Mouse (Mus musculus): ENCODE measurements at regions not wholly inside any gene's neighbourhood (a gene's known extent, or its start where the extent isn't known, plus 50 kb on each side); places are given as distances from the start of the nearest gene placed in this dataset.

GRCm38 (mm10) chr5:54411275-54411904 lies 413.1 kb downstream of the Stim2 start:
- DNase-seq (ENCODE audit: low spot score in 2 of 2): no peak
- intact Hi-C loops (cut with DNase I): no loop called here

DNA sequence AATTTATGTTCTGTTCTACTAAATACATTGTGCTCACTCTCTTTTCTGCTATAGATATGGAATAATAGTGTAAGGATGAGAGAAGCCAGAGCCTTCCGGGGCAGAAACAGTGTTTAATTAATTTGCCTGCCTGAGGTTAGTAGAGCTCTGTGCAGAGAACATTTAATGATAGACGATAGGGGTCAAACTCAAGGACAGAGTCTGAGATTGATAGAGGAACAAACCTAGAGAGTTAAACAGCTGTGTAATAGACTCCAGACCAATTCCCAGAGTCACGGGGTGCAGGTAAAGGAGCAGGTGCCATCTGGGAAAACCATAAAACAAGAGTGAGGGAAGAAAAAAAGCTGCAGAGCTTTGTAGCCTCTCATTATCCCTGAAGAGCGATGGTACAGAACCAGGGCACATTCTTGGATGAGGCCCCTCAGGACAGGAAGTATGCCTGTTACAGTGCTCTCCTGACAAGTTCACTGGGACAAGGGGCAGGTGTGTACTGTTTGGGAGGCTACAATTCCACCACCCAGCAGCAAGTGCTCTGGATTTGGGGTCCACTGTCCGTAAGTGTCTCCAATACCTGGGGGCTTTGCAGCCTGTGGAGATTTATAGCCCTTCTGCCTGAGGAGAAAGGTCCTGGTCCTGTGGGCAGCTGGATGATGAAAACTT lies 421.6 kb downstream of the Stim2 start:
- DNase-seq (ENCODE audit: low spot score in 2 of 2): no peak
- intact Hi-C loops (cut with DNase I): no loop called here

DNA sequence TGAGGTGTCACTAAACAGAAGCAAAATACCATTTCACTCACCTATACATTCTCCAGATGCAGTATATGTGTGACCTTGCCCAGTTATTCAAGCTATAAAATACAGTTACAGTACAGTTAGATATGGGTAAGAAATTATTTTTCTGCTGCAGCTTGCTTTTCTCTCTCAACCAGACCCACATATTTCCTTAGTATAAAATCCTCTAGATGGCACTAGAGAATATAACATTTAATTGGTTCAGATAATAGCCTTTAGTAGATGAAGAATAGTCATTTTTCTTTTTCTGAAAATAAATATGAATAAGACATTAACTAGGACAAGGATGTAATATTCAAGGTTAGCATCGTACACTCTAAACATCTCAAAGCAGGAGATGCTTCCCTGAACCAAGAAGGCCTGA lies 441.0 kb downstream of the Stim2 start:
- intact Hi-C loops (cut with DNase I): no loop called here
- no peak for DNase-seq (ENCODE audit: low spot score in 2 of 2)

DNA sequence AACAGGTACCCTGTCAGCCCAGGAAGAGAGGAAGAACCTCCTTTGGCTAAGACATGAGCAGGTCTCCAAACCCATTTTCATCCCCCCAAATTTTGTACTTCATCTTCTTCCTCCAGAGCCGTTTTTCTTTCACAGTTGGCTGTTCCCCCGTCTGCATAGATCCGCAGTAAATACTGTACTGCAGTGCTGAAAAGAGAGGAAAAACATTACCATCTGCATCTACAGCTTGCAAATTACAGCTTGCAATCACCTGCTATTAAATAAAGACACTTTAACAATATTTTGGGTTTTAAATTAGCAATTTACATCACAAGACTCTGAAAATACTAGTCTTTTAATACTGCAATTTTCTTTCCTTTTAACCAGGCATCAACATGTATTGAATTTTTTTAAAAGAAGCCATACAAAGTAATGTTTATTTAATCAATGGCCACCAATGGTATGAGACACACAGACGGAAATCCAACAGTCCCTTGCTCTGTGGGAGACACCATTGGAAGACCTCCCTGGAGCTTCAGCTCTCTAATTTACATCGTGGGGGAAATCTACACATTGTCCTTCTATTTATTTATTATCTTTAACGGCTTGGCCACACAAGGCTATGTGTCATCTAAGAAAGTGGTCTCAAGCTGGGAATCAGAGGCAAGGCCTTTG lies 442.6 kb downstream of the Stim2 start:
- intact Hi-C loops (cut with DNase I): no loop called here
- DNase-seq (ENCODE audit: low spot score in 2 of 2): no peak

DNA sequence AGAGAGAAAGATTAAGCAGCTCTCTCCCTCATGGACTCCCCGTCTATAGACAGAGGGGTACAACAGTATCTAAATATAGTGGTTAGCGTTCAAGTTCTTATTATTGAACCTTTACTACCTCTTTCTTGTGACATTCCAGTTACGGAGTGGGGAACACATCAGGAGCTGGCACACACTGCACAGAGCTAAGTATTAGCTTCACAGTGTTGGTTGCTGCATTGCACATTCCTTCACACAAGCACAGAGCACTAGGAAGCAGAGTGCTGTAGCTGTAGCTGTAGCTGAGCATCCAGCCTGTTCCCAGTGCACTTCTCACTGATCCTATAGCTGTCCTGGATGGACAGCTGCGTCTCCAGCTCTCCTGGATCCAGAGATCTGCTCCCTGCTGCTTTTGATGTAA lies 443.3 kb downstream of the Stim2 start:
- DNase-seq (ENCODE audit: low spot score in 2 of 2): no peak
- intact Hi-C loops (cut with DNase I): no loop called here

DNA sequence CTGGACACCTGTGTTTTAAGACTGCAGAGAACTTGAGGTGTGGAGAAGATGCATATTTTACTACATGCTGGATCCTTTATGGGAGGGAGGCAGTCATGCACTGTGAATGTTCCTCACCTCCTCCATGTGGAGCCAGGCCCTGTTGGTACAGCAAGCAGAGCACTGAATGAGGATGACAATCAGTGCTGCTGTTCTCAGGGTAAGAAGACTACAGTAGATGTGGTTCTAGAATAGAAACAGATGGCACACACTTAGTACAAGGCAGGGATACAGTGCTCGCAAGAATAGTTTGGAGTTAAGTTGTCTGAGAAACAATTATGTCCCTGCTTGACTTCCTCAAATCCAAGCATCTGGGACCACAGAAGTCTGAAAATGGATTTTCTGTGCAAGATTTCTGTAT lies 485.6 kb downstream of the Stim2 start:
- intact Hi-C loops (cut with DNase I): no loop called here
- DNase-seq (ENCODE audit: low spot score in 2 of 2): peak in 1 of 2 experiments; percentile 3

All from left cerebral cortex, postnatal 14 days (tissue).